Mouse (Mus musculus): ENCODE measurements around the gene Abcc1. TPM values are rescaled to one million over a fixed set of nuclear protein-coding genes. Genes with fewer than 3 reads are reported as not detected.
A peak's percentile ranks its signal among the peaks of the same experiment; 100 is the strongest.

Gene Abcc1
- total and polyA plus RNA-seq, 3 experiments: 30.2 to 49.7 (median 37.4) TPM

DNA sequence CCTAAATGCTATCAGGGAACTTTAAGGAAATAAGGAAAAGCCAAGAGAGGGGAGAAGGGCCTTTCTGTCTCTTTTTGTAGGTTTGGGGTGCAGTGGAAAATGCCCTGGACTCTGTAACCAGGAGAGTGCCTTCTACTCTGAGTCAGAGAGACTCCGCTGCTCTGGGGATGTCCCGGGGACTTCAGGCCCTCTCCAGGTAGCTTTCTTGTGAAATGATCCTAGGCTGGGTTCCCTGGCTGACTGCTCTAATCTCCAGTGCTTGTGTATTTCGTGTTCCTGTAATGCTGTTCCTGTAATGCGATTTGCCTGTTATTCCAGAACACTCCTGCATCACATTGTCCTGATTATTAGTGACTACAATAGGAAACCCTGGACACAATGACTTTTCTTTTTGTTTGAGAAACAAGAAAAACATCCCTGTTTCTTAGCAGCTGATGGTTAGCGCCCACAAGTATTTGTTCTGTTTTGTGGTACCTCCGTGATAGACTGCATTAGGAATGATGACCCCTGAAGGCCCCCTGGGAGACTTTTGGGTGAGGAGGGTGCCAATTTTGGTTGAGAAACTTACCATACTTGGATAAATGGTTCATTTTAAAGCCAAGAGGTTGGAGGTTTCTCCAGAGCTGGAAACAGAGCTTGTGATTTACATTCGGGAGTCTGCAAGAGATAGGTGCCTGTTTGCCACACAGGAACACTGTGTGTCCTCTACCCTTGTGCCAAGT lies 902 bp downstream of the Abcc1 start:
- peak overlapping the region; percentile 77 for H3K4me2 ChIP-seq (ENCODE audit: insufficient read depth, low read depth, poor library complexity, severe bottlenecking)
- H3K4me3 ChIP-seq (replicated peaks in 1 of 3; ENCODE audit: low read depth in 2 of 3, low read length in 2 of 3, poor library complexity in 1 of 3): peak overlapping the region; percentile 76 to 98 (median 77)
- in situ Hi-C loops (cut with MboI; ENCODE audit: low pct_ligation_motif_present, low pct_unique_long_range_greater_than_20kb, low sequenced_read_pairs): no loop called here
- dilution Hi-C loops (cut with MboI; ENCODE audit: extremely low pct_ligation_motif_present, extremely low pct_unique_long_range_greater_than_20kb, low sequenced_read_pairs): no loop called here
- H3K79me2 ChIP-seq (replicated peaks; ENCODE audit: control insufficient read depth, extremely low read depth, insufficient read depth, poor library complexity, severe bottlenecking): peaks cover 39% of the 10 kb centered on the region
- H3K9ac ChIP-seq (ENCODE audit: insufficient read depth, low read depth): peak overlapping the region; percentile 76
- peak; percentile 67 for DNase-seq (ENCODE audit: extremely low read depth)
- H3K9me3 ChIP-seq (replicated peaks; ENCODE audit: low read length): no peaks in the 10 kb centered on the region
- H3K36me3 ChIP-seq (replicated peaks in 1 of 2; ENCODE audit: control insufficient read depth in 1 of 2, insufficient read depth in 1 of 2, low read length in 1 of 2): peaks cover 0 to 32% of the 10 kb centered on the region in 2 experiments
- no peaks in the 10 kb centered on the region for H3K27me3 ChIP-seq (replicated peaks)
- TF ChIP-seq MXI1 (IDR thresholded peaks at IDR 0.05; ENCODE audit: low read depth, low read length) (0 out of 2 replicates have a peak, but pooled peaks have one; percentile 12), ETS1 (conservative IDR thresholded peaks at IDR 0.05; ENCODE audit: low read depth, low read length) (no peak), RCOR1 (conservative IDR thresholded peaks at IDR 0.05; ENCODE audit: low read depth, low read length) (no peak), TCF12 (IDR thresholded peaks at IDR 0.05; ENCODE audit: low read depth, low read length) (0 out of 2 replicates have a peak, but pooled peaks have one; percentile 26), TBP (conservative IDR thresholded peaks at IDR 0.05; ENCODE audit: low read depth, low read length) (0 out of 2 replicates have a peak, but pooled peaks have one; percentile 47)
- no peak overlapping the region for H3K27ac ChIP-seq (ENCODE audit: insufficient read depth, low read depth)
- H3K4me1 ChIP-seq (ENCODE audit: control insufficient read depth in 1 of 2, insufficient read depth in 2 of 2): peaks cover 24 to 64% of the 10 kb centered on the region in 2 experiments

DNA sequence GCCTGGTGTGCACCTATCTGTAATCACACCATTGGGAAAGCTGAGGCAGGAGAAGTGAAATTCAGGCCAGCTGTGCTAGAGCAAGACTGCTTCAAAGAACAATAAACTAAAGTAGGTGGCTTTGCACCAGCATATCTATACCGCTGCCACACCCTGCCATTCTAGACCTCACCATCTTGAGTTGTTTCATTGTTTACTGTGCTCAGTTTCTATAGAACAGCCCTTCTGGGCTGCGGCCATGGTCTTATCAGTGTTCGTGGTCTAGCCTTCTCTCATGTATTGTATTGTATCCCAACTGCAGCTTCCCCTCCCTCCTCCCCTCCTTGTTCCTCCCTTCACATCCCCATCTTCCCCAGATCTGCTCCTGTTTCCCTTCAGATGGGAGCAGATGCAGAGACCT lies 2.1 kb downstream of the Abcc1 start:
- no peaks in the 10 kb centered on the region for H3K27me3 ChIP-seq (replicated peaks)
- DNase-seq (ENCODE audit: extremely low read depth): no peak
- H3K9ac ChIP-seq (ENCODE audit: insufficient read depth, low read depth): no peak overlapping the region
- no peak overlapping the region for H3K27ac ChIP-seq (ENCODE audit: insufficient read depth, low read depth)
- dilution Hi-C loops (cut with MboI; ENCODE audit: extremely low pct_ligation_motif_present, extremely low pct_unique_long_range_greater_than_20kb, low sequenced_read_pairs): no loop called here
- no peak overlapping the region for H3K4me3 ChIP-seq (replicated peaks in 1 of 3; ENCODE audit: low read depth in 2 of 3, low read length in 2 of 3, poor library complexity in 1 of 3)
- H3K4me2 ChIP-seq (ENCODE audit: insufficient read depth, low read depth, poor library complexity, severe bottlenecking): no peak overlapping the region
- in situ Hi-C loops (cut with MboI; ENCODE audit: low pct_ligation_motif_present, low pct_unique_long_range_greater_than_20kb, low sequenced_read_pairs): no loop called here
- H3K79me2 ChIP-seq (replicated peaks; ENCODE audit: control insufficient read depth, extremely low read depth, insufficient read depth, poor library complexity, severe bottlenecking): peaks cover 47% of the 10 kb centered on the region
- peaks cover 0 to 41% of the 10 kb centered on the region in 2 experiments for H3K36me3 ChIP-seq (replicated peaks in 1 of 2; ENCODE audit: control insufficient read depth in 1 of 2, insufficient read depth in 1 of 2, low read length in 1 of 2)
- peaks cover 24 to 73% of the 10 kb centered on the region in 2 experiments for H3K4me1 ChIP-seq (ENCODE audit: control insufficient read depth in 1 of 2, insufficient read depth in 2 of 2)
- TF ChIP-seq IRF4 (IDR thresholded peaks at IDR 0.05; ENCODE audit: low read depth, low read length): no peak
- TF ChIP-seq EP300 (IDR thresholded peaks at IDR 0.05; ENCODE audit: low read length): no peak
- TF ChIP-seq MAX (IDR thresholded peaks at IDR 0.05; ENCODE audit: low read length): no peak
- no peak for TF ChIP-seq USF1 (IDR thresholded peaks at IDR 0.05; ENCODE audit: low read depth, low read length)
- TF ChIP-seq ZMIZ1 (IDR thresholded peaks at IDR 0.05; ENCODE audit: low read depth, low read length): no peak
- TF ChIP-seq ZC3H11A (IDR thresholded peaks at IDR 0.05; ENCODE audit: low read depth, low read length): no peak
- TF ChIP-seq CHD1 (IDR thresholded peaks at IDR 0.05; ENCODE audit: low read depth, low read length): no peak
- no peak for TF ChIP-seq RAD21 (IDR thresholded peaks at IDR 0.05; ENCODE audit: low read depth, low read length)
- TF ChIP-seq MAZ (IDR thresholded peaks at IDR 0.05; ENCODE audit: low read depth, low read length): no peak
- no peak for TF ChIP-seq JUND (conservative IDR thresholded peaks at IDR 0.05; ENCODE audit: low read depth, low read length)
- TF ChIP-seq SMC3 (IDR thresholded peaks at IDR 0.05; ENCODE audit: low read depth, low read length): no peak
- TF ChIP-seq UBTF (IDR thresholded peaks at IDR 0.05; ENCODE audit: low read depth, low read length): no peak
- TF ChIP-seq POLR2A (IDR thresholded peaks at IDR 0.05; ENCODE audit: low read depth, low read length): no peak
- H3K9me3 ChIP-seq (replicated peaks; ENCODE audit: low read length): no peaks in the 10 kb centered on the region
